Mouse (Mus musculus): ENCODE data around the gene Scube1. TPM values are rescaled to one million over a fixed set of nuclear protein-coding genes. Genes with fewer than 3 reads are reported as not detected.
A peak's percentile ranks its signal among the peaks of the same experiment; 100 is the strongest.

The Scube1 gene
- total and polyA plus RNA-seq, 3 experiments: not detected

DNA sequence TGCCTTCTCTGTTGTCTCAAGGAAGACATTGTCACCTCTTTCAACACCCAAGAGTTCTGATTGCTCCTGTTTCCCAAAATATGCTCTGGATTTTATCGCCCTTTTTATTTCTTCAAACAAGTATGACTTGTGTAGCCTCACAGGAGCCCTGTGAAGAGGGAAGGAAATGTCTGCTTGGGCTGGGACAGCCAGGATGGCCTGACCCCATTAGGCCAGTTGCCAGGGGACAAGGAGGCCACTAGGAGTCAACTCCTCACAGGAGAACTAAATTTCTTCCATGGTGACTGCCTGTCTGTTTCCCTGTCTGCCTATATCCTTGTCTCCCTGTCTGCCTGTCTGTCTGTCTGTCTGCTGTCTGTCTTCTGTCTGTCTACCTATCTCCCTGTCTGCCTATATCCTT lies 17.2 kb upstream of the Scube1 start:
- Histone ChIP-seq H3K27me3 (ENCODE audit: control insufficient read depth in 1 of 2, insufficient read depth in 2 of 2, low read length in 2 of 2) (no peaks in the 10 kb centered on the region), H3K4me1 (ENCODE audit: control insufficient read depth in 1 of 2, insufficient read depth in 2 of 2, low read length in 2 of 2) (no peaks in the 10 kb centered on the region), H3K4me3 (ENCODE audit: control insufficient read depth in 1 of 2, insufficient read depth in 1 of 2, low read depth in 2 of 2, low read length in 2 of 2) (no peak overlapping the region), H3K27ac (ENCODE audit: control insufficient read depth, low read depth, low read length) (no peak overlapping the region), H3K79me2 (ENCODE audit: control insufficient read depth, insufficient read depth, low read length, poor library complexity) (no peaks in the 10 kb centered on the region), H3K9me3 (replicated peaks; ENCODE audit: insufficient read depth, low read length) (no peaks in the 10 kb centered on the region), H3K36me3 (ENCODE audit: control insufficient read depth in 1 of 2, insufficient read depth in 2 of 2, low read length in 2 of 2) (no peaks in the 10 kb centered on the region), H3K9ac (ENCODE audit: control insufficient read depth, low read depth, low read length, poor library complexity, severe bottlenecking) (no peak overlapping the region)
- TF ChIP-seq CHD1 (IDR thresholded peaks at IDR 0.05; ENCODE audit: low read depth, low read length): no peak
- DNase-seq (ENCODE audit: low read depth, low spot score): no peak

DNA sequence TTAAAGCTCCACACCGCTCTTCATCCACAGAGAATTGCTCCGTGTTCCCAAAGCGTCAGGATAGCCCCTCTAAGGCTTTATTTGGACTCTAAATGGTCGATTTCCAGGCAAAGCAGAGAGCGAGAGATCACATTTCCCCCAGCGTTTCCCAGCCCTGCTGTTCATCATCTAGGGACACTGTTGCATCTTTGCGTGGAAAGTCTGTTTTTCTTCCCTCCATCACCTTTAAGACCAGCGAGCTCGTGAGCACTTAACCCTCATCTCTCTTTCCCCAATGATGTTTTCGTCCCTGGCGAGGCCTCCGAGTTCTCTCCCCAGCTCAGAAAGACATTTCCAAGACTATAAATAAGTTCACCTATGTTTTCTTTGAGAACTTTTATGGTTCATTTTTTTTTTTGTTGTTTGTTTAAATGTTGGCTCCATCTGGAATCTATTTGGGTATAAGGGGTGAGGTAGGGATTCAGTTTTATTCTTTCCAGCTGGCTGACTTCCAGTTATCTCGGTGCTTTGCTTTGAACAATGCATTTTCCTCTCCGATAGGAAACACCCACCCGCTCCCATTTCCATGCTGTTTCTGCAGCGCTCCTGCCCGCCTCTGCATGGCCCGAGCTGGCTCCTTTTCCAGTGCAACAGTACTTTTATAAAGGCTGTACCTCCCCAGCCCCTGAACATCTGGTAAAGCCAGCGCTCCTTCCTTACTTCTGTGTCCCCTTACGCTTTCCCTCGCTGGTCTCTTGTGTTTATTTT lies 16.0 kb upstream of the Scube1 start:
- Histone ChIP-seq H3K4me3 (ENCODE audit: control insufficient read depth in 1 of 2, insufficient read depth in 1 of 2, low read depth in 2 of 2, low read length in 2 of 2) (no peak overlapping the region), H3K79me2 (ENCODE audit: control insufficient read depth, insufficient read depth, low read length, poor library complexity) (no peaks in the 10 kb centered on the region), H3K9me3 (replicated peaks; ENCODE audit: insufficient read depth, low read length) (no peaks in the 10 kb centered on the region), H3K36me3 (ENCODE audit: control insufficient read depth in 1 of 2, insufficient read depth in 2 of 2, low read length in 2 of 2) (no peaks in the 10 kb centered on the region), H3K4me1 (ENCODE audit: control insufficient read depth in 1 of 2, insufficient read depth in 2 of 2, low read length in 2 of 2) (no peaks in the 10 kb centered on the region), H3K9ac (ENCODE audit: control insufficient read depth, low read depth, low read length, poor library complexity, severe bottlenecking) (no peak overlapping the region), H3K27me3 (ENCODE audit: control insufficient read depth in 1 of 2, insufficient read depth in 2 of 2, low read length in 2 of 2) (no peaks in the 10 kb centered on the region), H3K27ac (ENCODE audit: control insufficient read depth, low read depth, low read length) (no peak overlapping the region)
- no peak for DNase-seq (ENCODE audit: low read depth, low spot score)
- TF ChIP-seq HCFC1 (IDR thresholded peaks at IDR 0.05; ENCODE audit: low read depth, low read length) (no peak), ZKSCAN1 (IDR thresholded peaks at IDR 0.05; ENCODE audit: low read depth, low read length) (no peak), USF1 (IDR thresholded peaks at IDR 0.05; ENCODE audit: low read depth, low read length) (no peak), MAFK (IDR thresholded peaks at IDR 0.05; ENCODE audit: borderline replicate concordance, low read depth, low read length) (no peak), MAX (IDR thresholded peaks at IDR 0.05; ENCODE audit: low read length) (no peak), POLR2AphosphoS5 (IDR thresholded peaks at IDR 0.05; ENCODE audit: borderline replicate concordance, low read depth, low read length) (no peak), RCOR1 (IDR thresholded peaks at IDR 0.05; ENCODE audit: low read depth, low read length) (no peak)

DNA sequence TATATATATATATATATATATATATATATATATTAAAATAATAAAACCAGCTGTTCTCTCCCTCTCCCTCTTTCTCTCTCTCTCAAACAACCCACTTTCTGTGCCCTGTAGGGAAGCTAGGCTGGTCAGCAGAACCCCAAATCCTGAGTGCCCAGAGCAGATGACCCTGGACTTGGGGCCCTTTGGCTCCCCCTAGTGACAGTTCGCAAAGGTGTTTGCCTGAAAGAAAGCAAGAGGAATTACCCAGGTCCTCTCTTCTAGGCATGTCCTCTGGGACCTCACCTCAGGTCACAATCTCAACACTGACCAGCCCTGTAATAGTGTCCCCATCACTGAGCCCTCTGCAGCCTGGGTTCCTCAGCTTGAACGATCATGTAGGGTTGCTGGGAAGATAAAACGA lies 2.8 kb upstream of the Scube1 start:
- Histone ChIP-seq H3K4me3 (ENCODE audit: control insufficient read depth in 1 of 2, insufficient read depth in 1 of 2, low read depth in 2 of 2, low read length in 2 of 2) (no peak overlapping the region), H3K9ac (ENCODE audit: control insufficient read depth, low read depth, low read length, poor library complexity, severe bottlenecking) (no peak overlapping the region), H3K27ac (ENCODE audit: control insufficient read depth, low read depth, low read length) (no peak overlapping the region), H3K79me2 (ENCODE audit: control insufficient read depth, insufficient read depth, low read length, poor library complexity) (no peaks in the 10 kb centered on the region), H3K4me1 (ENCODE audit: control insufficient read depth in 1 of 2, insufficient read depth in 2 of 2, low read length in 2 of 2) (no peaks in the 10 kb centered on the region), H3K36me3 (ENCODE audit: control insufficient read depth in 1 of 2, insufficient read depth in 2 of 2, low read length in 2 of 2) (no peaks in the 10 kb centered on the region), H3K9me3 (replicated peaks; ENCODE audit: insufficient read depth, low read length) (no peaks in the 10 kb centered on the region), H3K27me3 (ENCODE audit: control insufficient read depth in 1 of 2, insufficient read depth in 2 of 2, low read length in 2 of 2) (no peaks in the 10 kb centered on the region)
- DNase-seq (ENCODE audit: low read depth, low spot score): peak; percentile 6
- TF ChIP-seq CTCF (IDR thresholded peaks at IDR 0.05 in 2 of 3, conservative IDR thresholded peaks at IDR 0.05 in 1 of 3; ENCODE audit: control insufficient read depth in 1 of 3, insufficient read depth in 1 of 3, low read depth in 2 of 3, low read length in 3 of 3, poor library complexity in 1 of 3, severe bottlenecking in 1 of 3) (peak; percentile 16 to 47 (median 29); a peak in 3 of 6 replicates), GATA1 (IDR thresholded peaks at IDR 0.05; ENCODE audit: low read depth, low read length) (no peak)
